Comparison of ENCODE assay signal across 19 mouse cellular contexts in the genomic region with DNA sequence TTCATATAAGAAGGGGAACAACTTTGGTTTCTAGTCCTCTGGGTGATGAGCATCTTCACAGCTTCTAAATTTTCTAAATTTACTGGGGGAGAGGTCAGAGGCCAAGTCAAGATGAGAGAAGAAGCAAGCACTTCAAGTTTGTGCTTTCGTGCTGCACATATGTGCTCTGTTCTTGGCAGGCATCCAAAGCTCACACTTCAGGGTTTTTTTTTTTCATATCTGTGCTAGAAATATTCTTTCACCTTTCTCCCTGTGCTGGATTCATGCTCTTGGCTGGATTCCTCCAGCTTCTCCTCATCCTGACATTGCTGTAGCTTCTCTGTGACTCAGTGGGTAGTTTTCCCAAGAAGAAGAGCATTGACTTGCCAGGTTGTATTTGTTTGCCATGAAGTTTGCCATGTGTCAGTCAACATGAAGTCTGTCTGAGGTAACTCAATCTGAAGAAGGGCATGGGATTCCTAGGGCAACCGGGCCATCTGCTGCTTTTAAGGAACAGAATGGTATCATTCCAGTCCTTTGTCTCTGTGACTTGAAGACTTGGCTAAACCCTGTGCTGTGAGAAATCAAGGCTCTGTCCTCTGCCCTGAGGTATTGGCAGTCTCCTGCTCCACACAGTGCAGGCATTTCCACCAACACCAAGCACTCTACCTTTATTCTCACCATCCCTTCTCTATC.
DNase-seq lines count a peak whose midpoint lies in the region; ATAC-seq and TF ChIP-seq lines count a peak whose summit lies in the region.
"Had no signal": no experiment of that assay in that cellular context is flagged by ENCODE, and none has a peak within 500 bp of the region (broad histone marks: within the 10 kb centered on the region; RNA-seq: fewer than 3 reads in every experiment).

No protein-coding gene starts in this region.

- WGBS in forebrain, embryonic 14.5 days, result 46% methylated on average over 2 of the region's 2 CpGs
- WGBS in forebrain, embryonic 11.5 days, result 67% methylated on average over 2 of the region's 2 CpGs

- H3K4me2 ChIP-seq in forebrain, embryonic 14.5 days (ENCODE audit: low read length), result no peak overlapping the region
- no peak overlapping the region for H3K4me2 ChIP-seq in forebrain, embryonic 11.5 days (ENCODE audit: low read depth, low read length, severe bottlenecking)
- H3K4me2 ChIP-seq: embryonic facial prominence, embryonic 13.5 days; liver, embryonic 12.5 days had no signal

- no peaks in the 10 kb centered on the region for H3K9me3 ChIP-seq in forebrain, embryonic 14.5 days (replicated peaks; ENCODE audit: control insufficient read depth, low read length)
- no peaks in the 10 kb centered on the region for H3K9me3 ChIP-seq in forebrain, embryonic 11.5 days (ENCODE audit: control insufficient read depth, low read length)
- H3K9me3 ChIP-seq: embryonic facial prominence, embryonic 13.5 days; liver, embryonic 12.5 days; midbrain, embryonic 10.5 days had no signal

- TF ChIP-seq POLR2A in brain, embryonic 14.5 days (IDR thresholded peaks at IDR 0.05; ENCODE audit: borderline replicate concordance, extremely low read depth, insufficient read depth, insufficient read length, poor library complexity, severe bottlenecking), result no peak

- peak; percentile 45; the same call in 1 of the 2 replicates for ATAC-seq in forebrain, embryonic 14.5 days
- ATAC-seq in forebrain, embryonic 11.5 days (replicated peaks; ENCODE audit: low FRiP score), result no peak
- ATAC-seq: liver, embryonic 12.5 days had no signal

- H3K36me3 ChIP-seq in forebrain, embryonic 14.5 days (ENCODE audit: control insufficient read depth, insufficient read depth, low read length), result no peaks in the 10 kb centered on the region
- H3K36me3 ChIP-seq in forebrain, embryonic 11.5 days (ENCODE audit: control insufficient read depth, insufficient read depth, low read length), result no peaks in the 10 kb centered on the region
- H3K36me3 ChIP-seq: embryonic facial prominence, embryonic 13.5 days; liver, embryonic 12.5 days; midbrain, embryonic 10.5 days had no signal

- H3K27me3 ChIP-seq in forebrain, embryonic 14.5 days (replicated peaks; ENCODE audit: control insufficient read depth, insufficient read depth, low read length), result no peaks in the 10 kb centered on the region
- H3K27me3 ChIP-seq in forebrain, embryonic 11.5 days (ENCODE audit: control insufficient read depth, insufficient read depth, low read length), result no peaks in the 10 kb centered on the region
- H3K27me3 ChIP-seq: embryonic facial prominence, embryonic 13.5 days; liver, embryonic 12.5 days had no signal

- intact Hi-C loops in left cerebral cortex, postnatal 4 days (cut with DNase I), result no loop called here

- no peak for TF ChIP-seq CTCF in brain, embryonic 14.5 days (IDR thresholded peaks at IDR 0.05; ENCODE audit: borderline replicate concordance, extremely low read depth, insufficient read depth, insufficient read length)

- DNase-seq in forebrain, embryonic 14.5 days (ENCODE audit: low spot score), result peak; percentile 46
- no peak for DNase-seq in forebrain, embryonic 11.5 days (ENCODE audit: low spot score)
- peak; percentile 13 for DNase-seq in left cerebral cortex, postnatal 4 days
- DNase-seq in left cerebral cortex, adult 9 months (ENCODE audit: low spot score in 2 of 2), result no peak
- DNase-seq in brain, embryonic 14.5 days (ENCODE audit: low read depth), result peak; percentile 66
- peak; percentile 47 for DNase-seq in cerebellum, adult 9-11 months
- DNase-seq in gastrocnemius, adult 8-10 months (ENCODE audit: low spot score in 2 of 2), result no peak
- DNase-seq in ovary, postnatal 36 days (ENCODE audit: low spot score), result no peak
- DNase-seq: adrenal gland, adult 8-10 months; gastrocnemius, postnatal 14 days; heart, postnatal 4 days; kidney, adult 8-10 months; kidney, postnatal 4 days; lung, postnatal 36 days; right cerebral cortex, postnatal 4 days; thymus, postnatal 14 days had no signal

- no peak overlapping the region for H3K9ac ChIP-seq in forebrain, embryonic 14.5 days (ENCODE audit: low read length)
- H3K9ac ChIP-seq in forebrain, embryonic 11.5 days (ENCODE audit: low read length), result no peak overlapping the region
- H3K9ac ChIP-seq: embryonic facial prominence, embryonic 13.5 days; liver, embryonic 12.5 days had no signal

- 0 out of 2 replicates have a peak, but pooled peaks cover 7% of the 10 kb centered on the region for H3K4me1 ChIP-seq in forebrain, embryonic 14.5 days (ENCODE audit: control insufficient read depth, insufficient read depth, low read length)
- H3K4me1 ChIP-seq in forebrain, embryonic 11.5 days (replicated peaks; ENCODE audit: control insufficient read depth, insufficient read depth, low read length), result no peaks in the 10 kb centered on the region
- H3K4me1 ChIP-seq: embryonic facial prominence, embryonic 13.5 days; liver, embryonic 12.5 days; midbrain, embryonic 10.5 days had no signal

- no peak overlapping the region for H3K4me3 ChIP-seq in forebrain, embryonic 14.5 days (ENCODE audit: low read depth, low read length)
- no peak overlapping the region for H3K4me3 ChIP-seq in forebrain, embryonic 11.5 days (ENCODE audit: low read depth, low read length)
- H3K4me3 ChIP-seq: embryonic facial prominence, embryonic 13.5 days; liver, embryonic 12.5 days; midbrain, embryonic 10.5 days had no signal

- no peak overlapping the region; the same call in 1 of the 2 replicates for H3K27ac ChIP-seq in forebrain, embryonic 14.5 days (ENCODE audit: low read depth, low read length)
- no peak overlapping the region for H3K27ac ChIP-seq in forebrain, embryonic 11.5 days (ENCODE audit: low read depth, low read length)
- H3K27ac ChIP-seq: embryonic facial prominence, embryonic 13.5 days; liver, embryonic 12.5 days; midbrain, embryonic 10.5 days had no signal

Comparison
In these comparisons a context has a peak if more than half of its experiments do, and no peak if none do; other contexts are left out.
1. DNase-seq: peak in forebrain, embryonic 14.5 days (single experiment), left cerebral cortex, postnatal 4 days (single experiment), brain, embryonic 14.5 days (single experiment) and cerebellum, adult 9-11 months (single experiment); none in forebrain, embryonic 11.5 days (single experiment), left cerebral cortex, adult 9 months (0 of 2), gastrocnemius, adult 8-10 months (0 of 2) and ovary, postnatal 36 days (single experiment).